Mouse (Mus musculus): ENCODE data around the gene Saa1.

DNA sequence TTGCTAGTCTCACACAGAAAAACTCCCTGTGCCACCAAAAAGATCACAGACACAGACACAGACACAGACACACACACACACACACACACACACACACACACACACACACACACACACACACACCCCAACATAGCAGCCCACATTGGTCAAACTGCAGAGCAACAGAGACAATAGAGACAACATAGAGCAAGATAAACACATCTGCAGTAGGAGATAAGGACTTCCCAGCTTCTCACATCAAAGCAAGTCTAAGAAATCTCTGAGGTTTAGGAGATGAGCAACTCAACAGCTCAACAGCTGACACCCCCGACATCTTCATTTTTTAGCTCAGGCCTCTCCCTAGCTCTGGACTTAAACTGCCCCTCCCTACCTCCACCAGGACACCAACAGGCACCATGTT is 46.0 kb downstream of the Saa1 start:
- TF ChIP-seq CTCF (IDR thresholded peaks at IDR 0.05; ENCODE audit: borderline replicate concordance, control insufficient read depth, extremely low read depth, insufficient read depth, low read length, poor library complexity) (no peak), POLR2A (IDR thresholded peaks at IDR 0.05; ENCODE audit: control insufficient read depth, extremely low read depth, insufficient read depth, low read length, poor library complexity) (no peak)
